Mouse (Mus musculus): ENCODE results near the gene Gm10271. TPM values are rescaled to one million over a fixed set of nuclear protein-coding genes. Genes with fewer than 3 reads are reported as not detected.

Gene Gm10271
- polyA plus RNA-seq, 1 experiment from 2014 or later, result not detected

DNA sequence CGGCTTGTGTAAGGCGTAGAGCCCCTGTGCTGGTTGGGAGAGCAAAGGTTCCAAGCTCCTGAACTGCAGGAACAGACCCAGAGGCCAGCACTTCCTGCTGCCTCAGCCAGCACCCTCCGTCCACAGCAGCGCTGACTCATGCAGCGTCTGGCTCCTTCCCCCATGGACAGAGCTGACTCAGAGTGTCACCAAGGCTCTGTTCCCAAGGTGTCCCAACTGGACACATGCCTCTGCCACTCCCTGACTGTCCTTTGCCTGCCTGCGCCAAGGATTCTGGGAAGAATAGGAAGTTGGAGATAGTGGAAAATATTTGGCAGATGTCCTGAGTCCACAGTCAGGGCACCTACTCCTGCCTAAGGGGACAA is 23.8 kb upstream of the Gm10271 start:
- H3K4me1 ChIP-seq (replicated peaks), result 0 out of 2 replicates have a peak, but pooled peaks cover 3% of the 10 kb centered on the region
- no peaks in the 10 kb centered on the region for H3K36me3 ChIP-seq
- WGBS, result 75% methylated on average over 6 of the region's 6 CpGs
- H3K4me3 ChIP-seq, result no peak overlapping the region
- no peak overlapping the region for H3K4me2 ChIP-seq
- H3K27me3 ChIP-seq, result no peaks in the 10 kb centered on the region
- no peak overlapping the region for H3K9ac ChIP-seq
- ATAC-seq (ENCODE audit: low FRiP score), result no peak
- H3K27ac ChIP-seq, result no peak overlapping the region
- H3K9me3 ChIP-seq, result no peaks in the 10 kb centered on the region

DNA sequence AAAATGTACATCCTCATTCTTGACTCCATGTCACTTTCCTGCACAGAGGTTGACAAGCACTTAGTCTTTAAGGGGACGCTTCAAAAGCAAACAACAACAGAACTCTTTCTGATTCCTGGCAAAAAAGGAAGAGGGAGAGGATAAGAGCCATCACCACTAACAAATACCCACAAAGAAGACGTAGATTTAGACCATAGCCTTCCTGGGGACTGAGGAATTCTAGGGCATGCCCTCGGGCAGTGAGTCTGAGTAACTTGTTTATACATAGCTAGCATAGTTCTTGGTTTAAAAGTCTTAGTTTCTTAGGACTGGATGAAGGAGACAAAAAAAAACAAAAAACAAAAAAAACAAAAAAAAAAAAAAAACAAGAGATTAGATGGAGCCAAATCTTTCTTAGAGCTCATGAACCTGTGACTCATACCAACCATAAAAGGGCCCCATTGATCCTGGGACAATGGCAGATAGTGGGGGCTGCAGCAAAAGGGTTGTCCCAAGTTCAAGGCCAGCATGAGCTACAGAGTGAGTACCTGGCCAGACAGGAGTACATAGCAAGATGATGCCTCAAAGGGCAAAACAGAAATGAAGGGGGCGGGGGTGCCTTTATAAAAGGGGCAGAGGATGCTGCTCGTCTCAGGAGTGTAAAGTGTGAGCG is 23.3 kb upstream of the Gm10271 start:
- Histone ChIP-seq H3K27me3 (no peaks in the 10 kb centered on the region), H3K9ac (no peak overlapping the region), H3K4me3 (no peak overlapping the region), H3K4me1 (replicated peaks) (0 out of 2 replicates have a peak, but pooled peaks cover 3% of the 10 kb centered on the region), H3K4me2 (no peak overlapping the region), H3K36me3 (no peaks in the 10 kb centered on the region), H3K27ac (no peak overlapping the region), H3K9me3 (no peaks in the 10 kb centered on the region)
- WGBS, result 74% methylated on average over 6 of the region's 6 CpGs
- no peak for ATAC-seq (ENCODE audit: low FRiP score)

DNA sequence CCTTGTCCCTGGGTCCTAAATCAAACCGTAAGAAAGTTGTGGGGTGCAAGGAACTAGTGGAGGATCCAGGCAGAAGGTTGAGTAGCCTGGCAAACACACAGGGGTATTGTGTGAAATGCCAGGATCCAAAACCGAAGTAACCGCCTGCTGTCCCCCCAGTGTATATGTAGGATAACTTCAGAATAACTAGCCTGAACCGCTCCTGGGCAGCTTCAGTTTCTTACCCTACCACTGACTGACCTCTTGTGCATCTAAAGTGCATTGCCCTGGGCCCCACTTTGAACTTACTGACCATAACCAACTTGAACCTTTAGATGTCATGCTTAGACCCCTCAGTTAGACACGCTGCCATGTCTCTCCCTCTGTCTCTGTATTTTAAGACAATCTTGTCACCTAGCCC is 22.8 kb upstream of the Gm10271 start:
- WGBS, result 84% methylated on average over 5 of the region's 5 CpGs
- no peak for ATAC-seq (ENCODE audit: low FRiP score)
- Histone ChIP-seq H3K4me1 (replicated peaks) (0 out of 2 replicates have a peak, but pooled peaks cover 3% of the 10 kb centered on the region), H3K36me3 (no peaks in the 10 kb centered on the region), H3K27me3 (no peaks in the 10 kb centered on the region), H3K9me3 (no peaks in the 10 kb centered on the region), H3K27ac (no peak overlapping the region), H3K9ac (no peak overlapping the region), H3K4me2 (no peak overlapping the region), H3K4me3 (no peak overlapping the region)

DNA sequence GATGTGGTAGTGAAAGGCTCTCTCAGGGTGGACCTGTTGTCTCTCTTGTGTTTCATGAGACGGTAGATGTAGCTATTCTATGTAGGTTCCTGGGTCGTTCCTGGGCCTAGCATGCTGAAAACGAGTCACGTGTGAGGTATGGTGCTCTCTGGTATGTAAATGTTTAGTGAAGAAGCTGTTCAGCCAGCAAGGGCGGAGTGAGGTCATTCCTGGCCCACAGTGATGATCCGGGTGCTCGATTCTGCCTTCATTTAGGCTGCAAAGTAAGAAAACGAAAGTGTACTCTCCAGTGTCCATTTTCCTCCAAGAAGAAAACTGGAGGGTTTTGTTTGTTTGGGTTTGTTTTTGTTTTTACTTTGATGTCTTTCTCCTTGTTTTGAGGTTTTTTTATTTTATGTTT is 21.6 kb upstream of the Gm10271 start:
- Histone ChIP-seq H3K36me3 (no peaks in the 10 kb centered on the region), H3K9ac (no peak overlapping the region), H3K4me1 (replicated peaks) (0 out of 2 replicates have a peak, but pooled peaks cover 3% of the 10 kb centered on the region), H3K27me3 (no peaks in the 10 kb centered on the region), H3K9me3 (no peaks in the 10 kb centered on the region), H3K4me2 (no peak overlapping the region), H3K4me3 (no peak overlapping the region), H3K27ac (no peak overlapping the region)
- ATAC-seq (ENCODE audit: low FRiP score), result no peak
- WGBS, result 96% methylated on average over 8 of the region's 8 CpGs

DNA sequence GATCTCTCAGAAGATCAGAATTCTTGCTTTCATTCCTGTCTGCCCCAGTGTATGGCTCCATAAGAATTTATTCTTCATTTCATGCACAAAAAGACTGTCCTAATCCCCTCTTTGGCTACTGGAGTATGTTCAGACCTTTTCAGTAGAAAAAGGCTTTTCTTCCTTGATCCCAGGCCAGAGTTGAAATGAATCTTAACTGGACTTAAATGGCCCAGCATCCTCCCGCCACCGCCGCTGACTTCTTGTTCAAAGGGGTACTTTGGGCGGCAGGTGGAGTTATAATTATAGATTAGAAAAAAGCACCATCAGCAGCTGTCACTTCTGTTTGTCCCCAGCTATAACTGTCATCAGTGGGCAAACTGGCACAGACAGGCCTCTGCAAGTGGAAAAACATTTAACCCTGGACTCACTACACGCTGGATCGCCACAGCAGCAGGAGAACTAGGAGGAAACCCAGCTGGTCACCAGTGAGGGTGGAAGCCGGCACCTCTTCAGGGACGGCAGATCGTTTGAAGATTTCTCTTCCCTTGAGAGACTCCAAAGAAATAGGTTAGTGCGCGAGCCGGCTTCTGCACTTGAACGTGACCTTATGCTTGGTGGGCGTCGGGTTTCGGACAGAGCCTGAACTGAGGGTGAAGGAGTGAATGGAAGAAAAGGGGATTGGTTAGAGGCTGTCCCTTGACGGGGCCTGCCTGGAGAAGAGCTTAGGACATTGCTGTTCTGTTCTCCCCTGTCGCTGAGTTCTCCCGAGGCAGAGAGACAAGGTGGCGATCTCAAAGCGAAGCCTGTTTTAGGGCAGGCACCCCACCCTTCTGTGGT is 14.1 kb upstream of the Gm10271 start, which contains the start of gene Best3:
TSS of gene Best3 (plus strand) at position 51 of the 819 bp plus-strand sequence.
- H3K4me1 ChIP-seq (replicated peaks), result peaks cover 24% of the 10 kb centered on the region
- 0 out of 2 replicates have a peak within 1 kb of the TSS, but pooled peaks have one; percentile 6 for H3K4me2 ChIP-seq
- 0 out of 2 replicates have a peak within 1 kb of the TSS, but pooled peaks have one; percentile 8 for H3K27ac ChIP-seq
- H3K36me3 ChIP-seq, result no peaks in the 10 kb centered on the region
- 45% methylated on average over 21 of the region's 21 CpGs for WGBS
- H3K27me3 ChIP-seq, result no peaks in the 10 kb centered on the region
- no peaks in the 10 kb centered on the region for H3K9me3 ChIP-seq
- ATAC-seq (ENCODE audit: low FRiP score), result no peak
- H3K4me3 ChIP-seq, result no peak within 1 kb of the TSS
- no peak within 1 kb of the TSS; the same call in 1 of the 2 replicates for H3K9ac ChIP-seq

DNA sequence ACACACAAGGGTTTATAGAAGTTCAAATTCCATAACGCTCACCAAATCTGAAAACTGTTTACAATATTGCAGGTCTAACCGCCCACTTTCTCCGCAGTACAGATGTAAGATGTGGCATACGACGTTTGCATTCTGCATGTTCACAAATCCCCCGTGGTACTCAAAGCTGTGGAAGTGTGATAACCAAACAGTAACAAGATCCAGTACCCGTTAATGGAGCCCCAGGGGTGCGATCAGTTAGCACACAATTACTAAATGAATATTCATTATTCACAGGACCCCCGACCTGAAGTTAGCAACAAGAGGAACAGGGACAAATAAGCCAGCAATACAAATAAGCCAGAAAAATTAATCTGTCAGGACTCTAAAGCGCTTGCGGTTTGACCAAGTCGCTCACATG is 12.4 kb upstream of the Gm10271 start:
- Histone ChIP-seq H3K27me3 (no peaks in the 10 kb centered on the region), H3K36me3 (no peaks in the 10 kb centered on the region), H3K4me1 (replicated peaks) (peaks cover 24% of the 10 kb centered on the region), H3K4me2 (no peak overlapping the region), H3K27ac (no peak overlapping the region), H3K9me3 (no peaks in the 10 kb centered on the region), H3K4me3 (no peak overlapping the region), H3K9ac (no peak overlapping the region)
- WGBS, result 50% methylated on average over 12 of the region's 12 CpGs
- ATAC-seq (ENCODE audit: low FRiP score), result no peak

DNA sequence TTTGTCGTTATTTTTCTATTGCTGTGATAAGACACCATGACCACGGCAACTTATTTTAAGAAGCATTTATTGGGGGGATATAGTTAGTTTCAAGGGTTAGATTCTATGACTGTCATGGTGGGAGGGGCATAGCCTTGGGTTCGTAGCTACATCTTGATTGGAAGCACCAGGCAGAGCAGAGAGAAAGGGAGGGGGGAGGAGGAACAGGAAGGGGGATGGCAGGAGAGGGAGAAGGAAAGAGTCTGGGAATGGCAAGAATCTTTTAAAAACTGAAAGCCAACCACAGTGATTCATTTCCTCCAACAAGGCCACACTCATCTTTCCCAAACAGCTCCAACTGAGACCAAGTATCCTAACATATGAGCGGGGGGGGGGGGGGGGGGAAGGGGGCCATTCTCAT is 10.1 kb upstream of the Gm10271 start:
- no peak overlapping the region for H3K9ac ChIP-seq
- ATAC-seq (ENCODE audit: low FRiP score), result no peak
- H3K36me3 ChIP-seq, result no peaks in the 10 kb centered on the region
- no peak overlapping the region for H3K4me3 ChIP-seq
- H3K4me2 ChIP-seq, result no peak overlapping the region
- H3K27ac ChIP-seq, result no peak overlapping the region
- no peaks in the 10 kb centered on the region for H3K9me3 ChIP-seq
- H3K4me1 ChIP-seq (replicated peaks), result peaks cover 22% of the 10 kb centered on the region
- no peaks in the 10 kb centered on the region for H3K27me3 ChIP-seq
- WGBS, result 70% methylated on average over 4 of the region's 4 CpGs

DNA sequence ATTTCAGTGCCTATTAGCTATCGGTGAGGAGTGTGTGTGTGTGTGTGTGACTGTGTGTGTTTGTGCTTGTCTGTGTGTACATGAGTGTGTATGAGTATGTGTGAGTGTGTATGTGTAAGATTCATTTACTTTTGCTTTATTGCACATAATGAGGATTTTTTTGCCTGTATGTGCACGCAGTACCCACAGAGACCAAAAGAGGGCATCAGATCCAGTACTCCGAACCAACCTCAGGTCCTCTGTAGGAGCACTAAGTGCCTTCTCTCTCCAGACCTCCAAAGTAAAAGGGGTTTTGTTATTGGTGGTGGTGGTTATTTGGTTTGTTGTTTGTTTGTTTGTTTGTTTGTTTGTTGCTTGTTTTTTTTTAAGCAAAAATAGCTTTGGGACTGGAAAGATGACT is 8.5 kb upstream of the Gm10271 start:
- Histone ChIP-seq H3K36me3 (no peaks in the 10 kb centered on the region), H3K9ac (no peak overlapping the region), H3K27ac (no peak overlapping the region), H3K4me2 (no peak overlapping the region), H3K4me1 (replicated peaks) (peaks cover 7% of the 10 kb centered on the region; the same call in 1 of the 2 replicates), H3K4me3 (no peak overlapping the region), H3K27me3 (no peaks in the 10 kb centered on the region), H3K9me3 (no peaks in the 10 kb centered on the region)
- 87% methylated on average over 3 of the region's 3 CpGs for whole genome bisulfite sequencing
- ATAC-seq (ENCODE audit: low FRiP score), result no peak

DNA sequence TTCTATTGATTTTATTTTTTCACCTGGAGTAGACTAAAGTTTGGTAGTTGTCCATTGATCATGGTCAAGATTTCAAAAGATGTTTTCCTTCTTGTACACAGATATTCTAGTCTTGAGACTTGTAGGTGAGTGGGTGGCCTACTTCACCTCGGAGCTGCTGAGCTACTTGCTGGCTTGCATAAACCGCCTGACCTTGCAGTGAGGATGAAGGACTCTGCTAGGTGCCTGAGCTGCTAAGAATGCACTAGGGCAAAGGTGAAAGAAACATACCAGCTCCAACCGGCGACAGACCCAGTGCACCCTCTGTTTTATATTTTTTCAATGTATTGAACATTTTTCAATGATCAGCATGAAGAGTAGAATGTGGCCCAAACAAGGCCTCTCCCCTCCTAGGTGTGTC is 7.9 kb upstream of the Gm10271 start:
- Histone ChIP-seq H3K9me3 (no peaks in the 10 kb centered on the region), H3K36me3 (no peaks in the 10 kb centered on the region), H3K27ac (no peak overlapping the region), H3K9ac (no peak overlapping the region), H3K4me1 (replicated peaks) (peaks cover 7% of the 10 kb centered on the region; the same call in 1 of the 2 replicates), H3K4me3 (no peak overlapping the region), H3K27me3 (no peaks in the 10 kb centered on the region), H3K4me2 (no peak overlapping the region)
- 85% methylated on average over 4 of the region's 4 CpGs for WGBS
- ATAC-seq (ENCODE audit: low FRiP score), result no peak

DNA sequence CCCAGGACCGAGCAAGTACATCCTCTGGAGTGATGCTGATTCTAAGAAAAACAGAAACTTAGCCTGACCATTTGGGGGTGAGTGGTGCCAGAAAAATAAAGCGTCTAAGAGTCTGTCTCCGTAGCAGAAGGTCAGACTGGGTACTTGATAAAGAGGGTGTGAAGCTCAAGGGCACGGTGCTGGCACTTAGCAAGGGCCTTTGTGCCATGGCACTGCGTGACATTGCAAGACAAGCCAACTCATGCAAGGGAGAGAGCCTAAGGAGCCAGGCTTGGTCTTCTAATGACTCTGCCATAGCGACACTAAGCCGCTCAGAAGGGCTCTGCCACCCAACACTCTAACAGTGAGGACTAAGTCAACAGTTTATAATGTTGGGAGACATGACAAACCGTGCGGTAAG is 6.4 kb upstream of the Gm10271 start:
- Histone ChIP-seq H3K9ac (no peak overlapping the region), H3K27me3 (no peaks in the 10 kb centered on the region), H3K36me3 (no peaks in the 10 kb centered on the region), H3K4me3 (no peak overlapping the region), H3K4me1 (replicated peaks) (no peaks in the 10 kb centered on the region), H3K27ac (no peak overlapping the region), H3K4me2 (no peak overlapping the region), H3K9me3 (no peaks in the 10 kb centered on the region)
- ATAC-seq (ENCODE audit: low FRiP score), result no peak
- WGBS, result 92% methylated on average over 9 of the region's 9 CpGs

DNA sequence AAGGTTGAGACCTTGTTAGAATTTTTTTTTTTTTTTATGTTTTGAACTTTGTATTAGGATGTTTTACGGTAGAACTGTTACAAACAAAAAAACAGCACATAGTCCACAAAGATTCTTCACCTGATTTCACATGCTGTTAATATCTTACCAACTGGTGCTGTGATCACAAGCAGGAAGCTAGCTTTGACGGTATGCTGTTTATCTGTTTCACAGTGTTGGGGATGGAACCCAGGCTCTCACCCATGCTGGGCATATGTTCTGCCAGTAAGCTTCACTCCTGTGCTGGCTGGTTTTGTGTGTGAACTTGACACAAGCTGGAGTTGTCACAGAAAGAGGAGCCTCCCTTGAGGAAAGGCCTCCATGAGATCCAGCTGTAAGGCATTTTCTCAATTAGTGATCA is 5.4 kb upstream of the Gm10271 start:
- no peak overlapping the region for H3K27ac ChIP-seq
- no peak overlapping the region for H3K4me2 ChIP-seq
- H3K9ac ChIP-seq, result no peak overlapping the region
- H3K27me3 ChIP-seq, result no peaks in the 10 kb centered on the region
- H3K9me3 ChIP-seq, result no peaks in the 10 kb centered on the region
- ATAC-seq (ENCODE audit: low FRiP score), result no peak
- no peak overlapping the region for H3K4me3 ChIP-seq
- H3K4me1 ChIP-seq (replicated peaks), result no peaks in the 10 kb centered on the region
- H3K36me3 ChIP-seq, result no peaks in the 10 kb centered on the region
- 87% methylated on average over 2 of the region's 2 CpGs for WGBS

DNA sequence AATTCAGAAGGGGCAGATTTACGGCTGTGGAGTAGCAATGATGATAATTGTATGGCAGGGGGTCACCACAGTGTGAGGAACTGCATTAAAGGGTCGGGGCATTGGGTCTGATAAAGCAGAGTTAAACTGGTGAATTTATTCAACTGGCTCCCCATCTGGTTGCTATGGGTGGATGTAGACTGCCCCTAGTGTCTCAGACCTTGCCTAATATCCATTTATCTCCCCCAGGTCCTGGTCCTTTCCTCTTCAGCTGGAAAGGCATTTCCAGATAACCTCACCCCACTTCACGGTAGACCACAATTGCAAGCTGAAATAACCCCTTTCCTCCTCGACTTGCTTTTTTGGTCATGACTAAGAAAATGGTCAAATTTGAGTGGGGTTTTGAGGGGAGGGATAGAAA is 5.0 kb upstream of the Gm10271 start:
- Histone ChIP-seq H3K27me3 (no peaks in the 10 kb centered on the region), H3K27ac (no peak overlapping the region), H3K9me3 (no peaks in the 10 kb centered on the region), H3K9ac (no peak overlapping the region), H3K4me2 (no peak overlapping the region), H3K4me1 (replicated peaks) (no peaks in the 10 kb centered on the region), H3K36me3 (no peaks in the 10 kb centered on the region), H3K4me3 (no peak overlapping the region)
- WGBS, result 72% methylated on average over 4 of the region's 4 CpGs
- ATAC-seq (ENCODE audit: low FRiP score), result no peak

DNA sequence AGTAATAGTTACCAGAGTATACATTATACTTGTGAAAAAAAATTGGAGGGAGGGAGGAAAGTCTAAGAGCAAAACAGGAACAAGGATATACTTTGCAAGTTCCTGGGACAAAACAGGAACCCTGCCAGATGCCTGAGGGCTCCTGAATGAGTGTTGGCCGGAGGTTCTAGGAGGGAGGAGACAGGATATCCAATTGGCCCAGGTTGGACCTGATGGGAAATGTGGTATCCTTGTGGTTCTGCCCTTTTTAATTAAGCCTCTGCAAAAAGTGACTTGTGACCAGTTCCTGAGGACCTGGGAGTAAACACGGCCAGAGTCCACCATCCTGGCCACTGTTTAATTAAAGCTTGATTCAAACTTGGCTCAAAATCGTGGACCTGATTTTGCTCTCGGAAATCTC is 3.7 kb downstream of the Gm10271 start:
- H3K36me3 ChIP-seq, result no peaks in the 10 kb centered on the region
- H3K4me3 ChIP-seq, result no peak overlapping the region
- no peak overlapping the region for H3K4me2 ChIP-seq
- H3K4me1 ChIP-seq (replicated peaks), result no peaks in the 10 kb centered on the region
- H3K9me3 ChIP-seq, result no peaks in the 10 kb centered on the region
- no peak for ATAC-seq (ENCODE audit: low FRiP score)
- H3K27me3 ChIP-seq, result no peaks in the 10 kb centered on the region
- H3K27ac ChIP-seq, result no peak overlapping the region
- no peak overlapping the region for H3K9ac ChIP-seq
- WGBS, result 86% methylated on average over 4 of the region's 4 CpGs

Measured in hindbrain, embryonic 13.5 days (tissue).